In the genomic region with DNA sequence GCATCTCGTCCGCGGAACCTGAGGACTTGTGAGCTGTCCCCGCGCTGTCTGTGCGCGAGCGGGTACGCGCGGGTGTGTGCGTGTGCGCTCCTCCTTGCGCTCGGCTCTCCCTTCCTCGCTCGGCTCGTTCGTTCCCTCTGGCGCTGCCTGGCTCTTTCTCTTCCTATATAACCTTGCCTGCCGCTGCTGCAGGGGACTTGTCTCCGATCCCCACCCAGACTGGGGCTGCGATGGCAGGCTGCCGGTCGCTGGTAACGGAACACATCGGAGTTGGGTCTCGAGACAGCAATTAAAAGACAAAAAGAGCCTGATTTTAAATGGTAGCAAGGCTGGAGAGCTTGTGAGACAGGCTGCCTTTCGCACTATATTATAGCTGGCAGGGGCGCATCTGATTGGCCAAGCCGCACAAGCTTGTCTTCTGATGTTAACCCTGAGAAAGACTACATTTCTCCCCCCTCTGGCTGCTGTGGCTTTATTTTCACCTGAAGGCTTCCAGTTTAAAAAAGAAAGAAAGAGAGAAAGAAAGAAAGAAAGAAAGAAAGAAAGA, we compare ENCODE assay signal across 7 mouse cellular contexts. TPM values are rescaled to one million over a fixed set of nuclear protein-coding genes. Genes with fewer than 3 reads are reported as not detected.
DNase-seq lines count a peak whose midpoint lies in the region; ATAC-seq and TF ChIP-seq lines count a peak whose summit lies in the region.

A gene (minus strand): TSS at position 497 of the 547 bp plus-strand sequence.

- H3K27me3 ChIP-seq in liver, embryonic 12.5 days (replicated peaks) = peaks cover 90% of the 10 kb centered on the region
- peaks cover 69% of the 10 kb centered on the region for H3K27me3 ChIP-seq in liver, postnatal 0 days (ENCODE audit: insufficient read depth, low read length)
- H3K27me3 ChIP-seq in midbrain, embryonic 12.5 days = peaks cover 90% of the 10 kb centered on the region

- 4% methylated on average over 31 of the region's 31 CpGs for WGBS in liver, embryonic 12.5 days (ENCODE audit: insufficient replicate concordance)
- 2% methylated on average over 31 of the region's 31 CpGs for WGBS in liver, postnatal 0 days (ENCODE audit: insufficient replicate concordance)
- under 1% methylated on average over 31 of the region's 31 CpGs for WGBS in midbrain, embryonic 12.5 days

- H3K4me1 ChIP-seq in liver, embryonic 12.5 days = no peaks in the 10 kb centered on the region
- no peaks in the 10 kb centered on the region for H3K4me1 ChIP-seq in liver, postnatal 0 days (ENCODE audit: insufficient read depth)
- peaks cover 32% of the 10 kb centered on the region for H3K4me1 ChIP-seq in midbrain, embryonic 12.5 days

- H3K9ac ChIP-seq in liver, embryonic 12.5 days = no peak within 1 kb of the TSS
- H3K9ac ChIP-seq in liver, postnatal 0 days (replicated peaks) = no peak within 1 kb of the TSS
- H3K9ac ChIP-seq in midbrain, embryonic 12.5 days (replicated peaks) = peak within 1 kb of the TSS; percentile 53

- H3K9me3 ChIP-seq in liver, embryonic 12.5 days (replicated peaks) = no peaks in the 10 kb centered on the region
- H3K9me3 ChIP-seq in liver, postnatal 0 days (ENCODE audit: low read length) = no peaks in the 10 kb centered on the region
- H3K9me3 ChIP-seq in midbrain, embryonic 12.5 days = no peaks in the 10 kb centered on the region

- TF ChIP-seq CTCF in liver, postnatal 0 days (IDR thresholded peaks at IDR 0.05; ENCODE audit: low read depth) = no peak
- no peak for TF ChIP-seq CTCF in brain, embryonic 14.5 days (IDR thresholded peaks at IDR 0.05; ENCODE audit: borderline replicate concordance, extremely low read depth, insufficient read depth, insufficient read length)

- no peak for TF ChIP-seq POLR2A in brain, embryonic 14.5 days (IDR thresholded peaks at IDR 0.05; ENCODE audit: borderline replicate concordance, extremely low read depth, insufficient read depth, insufficient read length, poor library complexity, severe bottlenecking)

- no peak within 1 kb of the TSS for H3K4me3 ChIP-seq in liver, embryonic 12.5 days
- H3K4me3 ChIP-seq in liver, postnatal 0 days (ENCODE audit: low read depth, low read length) = no peak within 1 kb of the TSS
- H3K4me3 ChIP-seq in midbrain, embryonic 12.5 days = peak within 1 kb of the TSS; percentile 56

- no peak for DNase-seq in liver, postnatal 0 days
- DNase-seq in brain, embryonic 14.5 days (ENCODE audit: low read depth) = peak; percentile 85
- DNase-seq in frontal cortex, postnatal 36 days (ENCODE audit: low spot score in 2 of 2) = peak; percentile 76
- no peak for DNase-seq in spleen, adult 18-20 months

- ATAC-seq in liver, embryonic 12.5 days = no peak
- no peak for ATAC-seq in liver, postnatal 0 days
- peak; percentile 42; the same call in 1 of the 2 replicates for ATAC-seq in midbrain, embryonic 12.5 days (ENCODE audit: low FRiP score, low read depth)
- no peak for ATAC-seq in megakaryocyte-erythroid progenitor cell, adult 5-6 weeks (replicated peaks; ENCODE audit: low FRiP score, low TSS enrichment, poor library complexity, severe bottlenecking)

- H3K27ac ChIP-seq in liver, embryonic 12.5 days = no peak within 1 kb of the TSS
- no peak within 1 kb of the TSS for H3K27ac ChIP-seq in liver, postnatal 0 days (ENCODE audit: low read depth)
- peak within 1 kb of the TSS; percentile 69; the same call in 1 of the 2 replicates for H3K27ac ChIP-seq in midbrain, embryonic 12.5 days (replicated peaks)

- no peak for TF ChIP-seq EP300 in liver, postnatal 0 days (IDR thresholded peaks at IDR 0.05; ENCODE audit: low read depth)

- H3K4me2 ChIP-seq in liver, embryonic 12.5 days = peak within 1 kb of the TSS; percentile 7; the same call in 1 of the 2 replicates
- no peak within 1 kb of the TSS for H3K4me2 ChIP-seq in liver, postnatal 0 days (ENCODE audit: low read depth, low read length)
- peak within 1 kb of the TSS; percentile 86 for H3K4me2 ChIP-seq in midbrain, embryonic 12.5 days (replicated peaks)

- H3K36me3 ChIP-seq in liver, embryonic 12.5 days = no peaks in the 10 kb centered on the region
- H3K36me3 ChIP-seq in liver, postnatal 0 days (replicated peaks; ENCODE audit: insufficient read depth, low read length) = no peaks in the 10 kb centered on the region
- no peaks in the 10 kb centered on the region for H3K36me3 ChIP-seq in midbrain, embryonic 12.5 days

RNA-seq across cellular contexts. Expression of the gene that starts here (rescaled TPM):
- polyA plus RNA-seq in liver, embryonic 12.5 days (2016; fragmentation: Nextera tagmentation; extraction: Ambion mirVana) = not detected in 2 replicates
- not detected in 2 replicates for polyA plus RNA-seq in liver, postnatal 0 days (2015; fragmentation: Nextera tagmentation; extraction: Ambion mirVana)
- 6.0 and 6.6 TPM in 2 replicates for polyA plus RNA-seq in brain, embryonic 14.5 days (2012; rRNA removed)
- 4.5 and 5.1 TPM in 2 replicates for polyA plus RNA-seq in midbrain, embryonic 12.5 days (2016; fragmentation: Nextera tagmentation; extraction: Ambion mirVana)
- total RNA-seq in megakaryocyte-erythroid progenitor cell, adult 5-6 weeks (2014; fragmentation: Nextera tagmentation) = not detected in 2 replicates
- total RNA-seq in megakaryocyte-erythroid progenitor cell, adult 5-6 weeks (2017) = not detected in 2 replicates

Comparison
In these comparisons a context has a peak if more than half of its experiments do, and no peak if none do; other contexts are left out.
1. DNase-seq: peak in brain, embryonic 14.5 days (single experiment) and frontal cortex, postnatal 36 days (2 of 2); none in liver, postnatal 0 days (single experiment) and spleen, adult 18-20 months (0 of 2).